Mouse (Mus musculus): ENCODE results near the gene Bcar3. TPM values are rescaled to one million over a fixed set of nuclear protein-coding genes. Genes with fewer than 3 reads are reported as not detected.

Bcar3 gene
- polyA plus RNA-seq, 1 experiment from 2014 or later, result 14.1 TPM

DNA sequence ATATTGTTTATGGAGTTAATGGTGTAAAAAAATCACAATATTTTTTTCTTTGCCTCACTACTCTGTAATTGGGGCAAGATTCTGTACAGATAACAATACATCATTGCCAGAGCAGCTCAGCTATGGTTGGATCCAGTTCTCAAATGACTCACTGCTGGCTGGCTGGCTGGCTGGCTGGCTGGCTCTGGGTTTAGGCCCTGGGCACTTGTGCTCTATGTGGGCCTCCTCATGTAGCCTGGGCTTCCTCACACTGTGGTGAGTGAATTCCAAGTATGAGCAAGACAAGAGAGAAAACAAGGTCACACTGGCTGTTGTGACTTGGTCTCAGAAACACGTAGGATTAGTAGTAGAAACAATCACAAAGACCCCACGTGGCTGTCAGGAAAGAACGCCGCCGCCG is 23.4 kb downstream of the Bcar3 start:
- no peak for ATAC-seq (ENCODE audit: insufficient read depth, low FRiP score, low read depth)
- Histone ChIP-seq H3K9ac (no peak overlapping the region), H3K9me3 (no peaks in the 10 kb centered on the region), H3K4me1 (0 out of 2 replicates have a peak, but pooled peaks cover 8% of the 10 kb centered on the region), H3K36me3 (no peaks in the 10 kb centered on the region), H3K27ac (no peak overlapping the region), H3K27me3 (replicated peaks) (no peaks in the 10 kb centered on the region), H3K4me2 (no peak overlapping the region; the same call in 1 of the 2 replicates), H3K4me3 (replicated peaks) (no peak overlapping the region)
- 88% methylated on average over 6 of the region's 6 CpGs for WGBS

DNA sequence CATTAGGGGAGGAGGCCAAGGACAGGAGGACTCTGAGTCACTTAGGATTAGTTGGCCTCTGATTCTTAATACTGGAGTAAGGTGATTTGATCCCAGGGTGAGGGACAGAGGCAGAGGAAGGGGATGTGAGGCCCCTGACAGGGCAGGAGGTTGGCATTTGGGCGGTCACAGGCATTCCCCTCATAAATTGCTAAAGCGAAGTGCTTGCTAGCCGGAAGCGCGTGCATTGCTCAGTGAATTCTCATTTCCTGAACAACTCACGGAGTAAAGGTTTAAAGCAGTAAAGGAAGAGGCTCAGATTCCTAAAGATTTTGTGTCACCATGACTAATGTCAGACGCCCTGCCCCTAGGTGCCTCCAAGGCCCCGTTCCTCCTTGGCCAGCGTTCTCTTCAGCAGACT is 28.3 kb downstream of the Bcar3 start:
- Histone ChIP-seq H3K4me3 (replicated peaks) (no peak overlapping the region), H3K36me3 (no peaks in the 10 kb centered on the region), H3K4me1 (0 out of 2 replicates have a peak, but pooled peaks cover 6% of the 10 kb centered on the region), H3K4me2 (0 out of 2 replicates have a peak overlapping the region, but pooled peaks have one; percentile 3), H3K9me3 (no peaks in the 10 kb centered on the region), H3K27me3 (replicated peaks) (no peaks in the 10 kb centered on the region), H3K9ac (no peak overlapping the region), H3K27ac (no peak overlapping the region)
- WGBS, result 57% methylated on average over 9 of the region's 9 CpGs
- no peak for ATAC-seq (ENCODE audit: insufficient read depth, low FRiP score, low read depth)

DNA sequence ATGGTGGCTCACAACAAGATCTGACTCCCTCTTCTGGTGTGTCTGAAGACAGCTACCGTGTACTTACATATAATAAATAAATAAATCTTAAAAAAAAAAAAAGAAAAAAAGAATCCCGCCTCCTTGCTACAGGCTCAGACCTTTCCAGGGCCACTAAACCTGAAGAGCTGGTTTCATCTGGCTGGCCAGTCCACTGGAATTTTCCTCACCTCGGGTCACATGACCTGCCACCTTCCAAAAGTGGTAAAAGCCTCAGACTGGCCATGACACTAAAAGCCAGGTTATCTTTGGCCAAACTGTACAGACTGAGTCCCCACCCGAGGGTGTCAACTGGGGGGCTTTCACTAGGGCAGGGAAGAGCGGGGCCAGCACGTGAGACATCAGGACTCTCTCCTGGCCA is 29.9 kb downstream of the Bcar3 start:
- Histone ChIP-seq H3K4me3 (replicated peaks) (no peak overlapping the region), H3K27ac (no peak overlapping the region)
- no peak for ATAC-seq (ENCODE audit: insufficient read depth, low FRiP score, low read depth)

DNA sequence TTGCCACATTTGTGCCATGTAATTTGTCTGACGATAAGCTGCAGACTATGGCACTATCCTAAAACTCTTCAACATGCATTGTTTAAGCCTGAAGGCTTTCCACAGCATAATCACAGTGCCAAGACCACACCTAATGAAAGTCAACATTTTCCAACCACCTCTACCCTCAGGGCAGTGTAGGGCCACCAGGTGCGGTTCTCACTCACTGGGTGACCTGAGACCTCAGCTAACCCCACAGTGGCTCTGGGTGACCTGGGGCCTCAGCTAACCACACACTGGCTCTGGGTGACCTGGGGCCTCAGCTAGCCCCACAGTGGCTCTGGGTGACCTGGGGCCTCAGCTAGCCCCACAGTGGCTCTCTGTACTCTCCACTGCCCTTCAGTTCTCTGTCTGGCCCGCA is 30.6 kb downstream of the Bcar3 start:
- WGBS, result 73% methylated on average over 3 of the region's 3 CpGs
- Histone ChIP-seq H3K4me1 (0 out of 2 replicates have a peak, but pooled peaks cover 6% of the 10 kb centered on the region), H3K27me3 (replicated peaks) (no peaks in the 10 kb centered on the region), H3K9ac (no peak overlapping the region), H3K4me3 (replicated peaks) (no peak overlapping the region), H3K9me3 (no peaks in the 10 kb centered on the region), H3K36me3 (no peaks in the 10 kb centered on the region), H3K27ac (no peak overlapping the region), H3K4me2 (no peak overlapping the region)
- ATAC-seq (ENCODE audit: insufficient read depth, low FRiP score, low read depth), result peak; percentile 63

More for the DNA sequence above, 29.9 kb downstream of the Bcar3 start:
- Histone ChIP-seq H3K4me2 (no peak overlapping the region), H3K4me1 (0 out of 2 replicates have a peak, but pooled peaks cover 6% of the 10 kb centered on the region), H3K9me3 (no peaks in the 10 kb centered on the region), H3K36me3 (no peaks in the 10 kb centered on the region), H3K27me3 (replicated peaks) (no peaks in the 10 kb centered on the region), H3K9ac (no peak overlapping the region)
- 77% methylated on average over 6 of the region's 6 CpGs for WGBS

DNA sequence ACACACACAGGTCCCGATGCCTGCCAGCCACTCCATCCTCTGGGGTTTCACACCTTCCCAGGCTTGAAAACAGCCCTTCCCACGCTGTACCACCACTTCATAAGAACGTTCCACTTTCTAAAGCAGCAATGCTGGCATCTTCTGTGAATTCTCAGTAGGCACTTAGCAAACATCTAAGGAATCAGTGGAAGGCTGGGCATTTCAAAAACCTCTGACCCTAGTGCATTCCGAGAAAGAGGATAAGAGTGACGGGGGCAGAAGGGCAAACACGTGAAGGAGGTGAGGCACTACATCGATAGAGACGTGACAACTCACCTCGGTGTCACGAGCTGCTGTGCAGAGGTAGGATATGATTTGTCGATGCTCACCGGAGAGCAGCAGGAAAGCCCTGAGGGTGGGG is 36.5 kb downstream of the Bcar3 start:
- no peaks in the 10 kb centered on the region for H3K36me3 ChIP-seq
- H3K9ac ChIP-seq, result no peak overlapping the region
- H3K4me2 ChIP-seq, result no peak overlapping the region
- no peak for ATAC-seq (ENCODE audit: insufficient read depth, low FRiP score, low read depth)
- no peak overlapping the region for H3K27ac ChIP-seq
- H3K4me3 ChIP-seq (replicated peaks), result no peak overlapping the region
- H3K27me3 ChIP-seq (replicated peaks), result no peaks in the 10 kb centered on the region
- WGBS, result 55% methylated on average over 12 of the region's 12 CpGs
- no peaks in the 10 kb centered on the region for H3K9me3 ChIP-seq
- no peaks in the 10 kb centered on the region; the same call in 1 of the 2 replicates for H3K4me1 ChIP-seq

DNA sequence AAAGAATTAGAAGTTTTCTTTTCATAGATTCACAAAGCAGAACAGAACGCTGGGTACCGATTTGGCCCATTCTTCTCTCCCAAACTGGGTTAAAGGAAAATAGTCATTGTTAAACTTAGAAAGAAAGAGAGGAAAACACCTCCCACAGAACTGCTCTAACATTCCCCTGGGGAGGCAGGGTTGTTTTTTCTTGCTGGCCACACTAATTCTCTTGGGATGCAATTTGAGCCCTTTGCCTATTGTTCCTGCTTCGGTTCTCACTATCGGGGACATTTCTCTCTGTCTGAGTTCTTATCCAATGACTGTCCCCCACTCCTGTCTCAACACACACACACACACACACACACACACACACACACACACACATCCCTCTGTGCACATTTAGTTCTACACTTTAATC is 39.6 kb downstream of the Bcar3 start:
- Histone ChIP-seq H3K9ac (no peak overlapping the region), H3K4me3 (replicated peaks) (no peak overlapping the region), H3K27ac (no peak overlapping the region), H3K36me3 (no peaks in the 10 kb centered on the region), H3K9me3 (no peaks in the 10 kb centered on the region), H3K4me2 (no peak overlapping the region), H3K4me1 (no peaks in the 10 kb centered on the region; the same call in 1 of the 2 replicates), H3K27me3 (replicated peaks) (no peaks in the 10 kb centered on the region)
- ATAC-seq (ENCODE audit: insufficient read depth, low FRiP score, low read depth), result no peak
- 49% methylated on average over 4 of the region's 4 CpGs for WGBS

DNA sequence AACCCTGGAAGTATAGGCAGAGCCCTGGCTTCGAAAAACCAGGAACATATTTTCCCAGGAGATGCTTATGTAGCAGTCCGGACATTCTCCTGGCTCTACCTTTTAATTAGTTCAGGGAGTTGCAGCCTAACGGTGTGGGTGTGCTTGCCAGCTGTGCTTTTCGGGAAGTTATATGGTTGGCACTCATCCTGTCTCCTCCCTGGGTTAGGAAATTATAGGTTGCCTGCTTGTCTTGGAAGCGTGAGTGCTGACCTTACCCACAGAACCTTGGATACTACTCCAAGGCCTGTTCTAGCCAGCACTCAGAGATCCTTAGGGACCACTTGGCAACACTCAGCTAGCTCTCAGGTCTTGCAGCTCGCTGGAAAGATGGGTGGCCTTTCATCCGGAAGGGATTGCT is 40.0 kb downstream of the Bcar3 start:
- no peak overlapping the region for H3K4me3 ChIP-seq (replicated peaks)
- H3K4me1 ChIP-seq, result no peaks in the 10 kb centered on the region; the same call in 1 of the 2 replicates
- no peak overlapping the region for H3K4me2 ChIP-seq
- no peak overlapping the region for H3K9ac ChIP-seq
- ATAC-seq (ENCODE audit: insufficient read depth, low FRiP score, low read depth), result no peak
- H3K36me3 ChIP-seq, result no peaks in the 10 kb centered on the region
- no peaks in the 10 kb centered on the region for H3K27me3 ChIP-seq (replicated peaks)
- no peak overlapping the region for H3K27ac ChIP-seq
- WGBS, result 53% methylated on average over 7 of the region's 7 CpGs
- H3K9me3 ChIP-seq, result no peaks in the 10 kb centered on the region

DNA sequence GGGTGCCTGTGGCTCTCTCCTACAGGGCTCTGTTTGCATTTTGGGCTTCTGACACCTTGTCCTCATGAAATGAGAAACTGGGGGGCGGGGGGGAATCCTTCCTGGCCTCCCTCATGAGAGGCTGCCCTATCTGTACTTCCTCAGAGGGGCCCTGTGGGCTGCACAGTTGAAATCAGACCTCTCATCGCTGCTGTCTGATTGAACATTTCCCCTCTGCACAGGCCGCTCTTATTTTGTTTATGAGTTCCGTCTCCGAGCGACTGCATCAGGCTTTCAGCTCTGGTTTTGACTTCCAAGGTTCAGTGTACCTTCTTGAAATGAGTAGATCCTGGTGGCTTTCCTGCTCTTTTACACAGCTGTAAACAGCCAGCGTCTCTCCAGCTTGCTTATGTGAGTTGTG is 40.4 kb downstream of the Bcar3 start:
- Histone ChIP-seq H3K27ac (no peak overlapping the region), H3K9ac (no peak overlapping the region), H3K36me3 (no peaks in the 10 kb centered on the region), H3K4me2 (no peak overlapping the region), H3K4me1 (no peaks in the 10 kb centered on the region; the same call in 1 of the 2 replicates), H3K27me3 (replicated peaks) (no peaks in the 10 kb centered on the region), H3K4me3 (replicated peaks) (no peak overlapping the region), H3K9me3 (no peaks in the 10 kb centered on the region)
- no peak for ATAC-seq (ENCODE audit: insufficient read depth, low FRiP score, low read depth)
- WGBS, result 32% methylated on average over 7 of the region's 7 CpGs

DNA sequence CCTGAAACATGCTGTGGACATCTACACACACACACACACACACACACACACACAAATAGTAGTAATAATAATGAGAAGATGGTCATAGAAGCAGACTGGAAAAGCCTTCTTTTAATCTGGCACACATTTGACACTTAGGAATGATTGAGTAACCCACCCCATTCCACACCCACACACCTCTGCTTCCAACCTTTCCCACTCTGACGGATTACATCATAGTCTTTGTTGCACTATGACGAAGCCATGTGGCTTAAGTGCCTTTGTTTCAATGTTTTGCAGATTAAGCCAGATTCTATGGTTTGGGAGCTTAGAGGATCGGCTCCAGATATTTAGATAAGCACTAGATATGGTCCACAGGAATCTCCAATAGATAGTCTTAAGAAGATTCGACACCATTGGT is 42.1 kb downstream of the Bcar3 start:
- 78% methylated on average over 4 of the region's 4 CpGs for WGBS
- no peak overlapping the region for H3K27ac ChIP-seq
- no peak overlapping the region for H3K4me3 ChIP-seq (replicated peaks)
- ATAC-seq (ENCODE audit: insufficient read depth, low FRiP score, low read depth), result no peak
- no peaks in the 10 kb centered on the region for H3K36me3 ChIP-seq
- no peaks in the 10 kb centered on the region for H3K9me3 ChIP-seq
- H3K4me1 ChIP-seq, result no peaks in the 10 kb centered on the region; the same call in 1 of the 2 replicates
- no peaks in the 10 kb centered on the region for H3K27me3 ChIP-seq (replicated peaks)
- no peak overlapping the region for H3K4me2 ChIP-seq
- H3K9ac ChIP-seq, result no peak overlapping the region

DNA sequence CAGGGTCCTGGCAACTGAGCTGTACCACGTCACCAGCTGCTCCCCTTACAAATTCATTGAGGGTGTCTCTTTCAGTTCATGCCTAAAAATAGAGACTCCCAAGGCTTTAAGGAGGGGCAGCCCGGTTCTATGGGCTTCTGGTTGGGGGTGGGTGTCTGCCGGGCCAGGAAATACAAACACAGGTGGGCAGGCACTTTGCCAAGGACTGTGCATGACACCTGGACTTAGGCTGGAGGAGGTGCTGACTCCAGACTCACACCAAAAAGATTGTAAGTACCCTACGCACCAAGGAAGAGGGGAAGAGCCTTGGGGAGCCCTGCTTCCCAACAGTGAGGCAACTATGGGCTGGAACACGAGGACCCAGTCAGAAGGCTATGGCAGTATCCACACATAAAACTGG is 44.1 kb downstream of the Bcar3 start:
- Histone ChIP-seq H3K27ac (no peak overlapping the region), H3K9me3 (no peaks in the 10 kb centered on the region), H3K27me3 (replicated peaks) (no peaks in the 10 kb centered on the region), H3K9ac (no peak overlapping the region), H3K4me2 (no peak overlapping the region), H3K36me3 (no peaks in the 10 kb centered on the region), H3K4me3 (replicated peaks) (no peak overlapping the region), H3K4me1 (no peaks in the 10 kb centered on the region; the same call in 1 of the 2 replicates)
- 46% methylated on average over 5 of the region's 5 CpGs for WGBS
- no peak for ATAC-seq (ENCODE audit: insufficient read depth, low FRiP score, low read depth)

DNA sequence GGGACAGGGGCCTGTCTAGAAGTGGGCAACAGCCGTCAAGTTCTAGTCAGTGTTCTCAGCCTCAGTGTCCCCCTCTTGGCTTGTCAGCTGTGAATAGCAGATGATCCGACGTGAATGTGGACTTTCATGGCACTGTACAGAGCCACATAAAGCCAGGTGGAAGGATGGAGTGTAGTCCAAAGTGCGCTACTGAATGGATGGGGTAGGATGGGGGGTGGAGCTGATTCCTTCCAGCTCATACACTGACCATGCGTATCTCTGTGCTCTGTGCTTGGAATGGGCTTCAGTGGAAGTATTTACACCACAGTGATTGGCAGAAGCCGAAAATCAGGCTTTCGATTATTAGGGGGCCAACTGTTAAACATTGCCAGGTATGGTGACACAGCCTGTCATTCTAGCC is 45.0 kb downstream of the Bcar3 start:
- H3K4me3 ChIP-seq (replicated peaks), result no peak overlapping the region
- H3K9ac ChIP-seq, result no peak overlapping the region
- no peak overlapping the region for H3K4me2 ChIP-seq
- 86% methylated on average over 7 of the region's 7 CpGs for WGBS
- no peaks in the 10 kb centered on the region; the same call in 1 of the 2 replicates for H3K4me1 ChIP-seq
- H3K36me3 ChIP-seq, result no peaks in the 10 kb centered on the region
- no peak for ATAC-seq (ENCODE audit: insufficient read depth, low FRiP score, low read depth)
- no peaks in the 10 kb centered on the region for H3K9me3 ChIP-seq
- no peaks in the 10 kb centered on the region for H3K27me3 ChIP-seq (replicated peaks)
- H3K27ac ChIP-seq, result no peak overlapping the region

DNA sequence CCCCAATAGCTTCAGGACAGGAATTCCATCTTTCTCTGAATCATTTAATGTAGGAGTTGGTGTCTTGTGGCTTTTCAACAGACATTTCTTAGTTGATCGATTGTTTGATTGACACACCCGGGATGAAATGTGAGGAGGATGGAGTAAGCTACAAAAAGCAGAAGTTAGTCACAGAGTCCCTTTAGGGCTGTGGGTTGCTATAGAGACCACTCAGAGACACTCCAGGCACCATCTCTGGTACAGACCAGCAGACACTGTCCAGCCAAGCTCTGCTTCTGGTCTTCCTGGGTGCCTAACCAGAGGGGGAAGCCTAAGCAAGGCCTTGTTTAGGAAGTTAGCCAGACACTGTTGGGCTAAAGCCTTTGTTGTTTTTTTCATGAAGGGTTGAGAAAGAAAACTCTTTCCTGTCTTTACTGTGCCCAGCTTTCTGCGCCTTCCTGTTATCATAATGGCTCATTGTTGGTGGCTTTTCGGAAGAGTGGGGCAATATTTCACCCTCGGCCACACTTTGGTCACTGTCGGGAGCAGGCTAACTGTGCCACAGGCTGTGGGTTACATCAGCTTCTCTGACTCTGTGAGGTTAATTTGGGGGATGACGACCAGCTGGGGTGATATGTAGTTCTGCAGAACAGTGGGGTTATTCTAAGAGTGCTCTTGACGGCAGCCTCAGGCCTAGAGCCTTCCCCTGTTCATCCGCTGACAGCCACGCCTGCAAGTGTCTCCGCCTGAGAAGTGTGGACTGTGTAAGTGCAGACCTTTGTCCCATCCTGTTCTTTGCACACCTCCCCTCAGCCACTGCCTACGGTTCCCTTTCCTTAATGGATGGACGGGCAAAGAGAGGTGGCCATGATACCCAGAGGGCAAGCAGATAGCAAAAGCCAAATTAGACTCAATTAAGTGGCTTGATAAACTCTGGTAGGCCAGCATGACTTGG is 46.5 kb downstream of the Bcar3 start:
- no peaks in the 10 kb centered on the region for H3K27me3 ChIP-seq (replicated peaks)
- H3K4me1 ChIP-seq, result no peaks in the 10 kb centered on the region
- no peak overlapping the region for H3K4me3 ChIP-seq (replicated peaks)
- no peaks in the 10 kb centered on the region for H3K9me3 ChIP-seq
- no peak overlapping the region for H3K27ac ChIP-seq
- no peak overlapping the region for H3K9ac ChIP-seq
- no peak for ATAC-seq (ENCODE audit: insufficient read depth, low FRiP score, low read depth)
- no peaks in the 10 kb centered on the region for H3K36me3 ChIP-seq
- no peak overlapping the region for H3K4me2 ChIP-seq
- WGBS, result 69% methylated on average over 13 of the region's 13 CpGs

Data from stomach, embryonic 15.5 days (tissue).